Mouse (Mus musculus): ENCODE results near the gene Numbl. TPM values are rescaled to one million over a fixed set of nuclear protein-coding genes. Genes with fewer than 3 reads are reported as not detected.

Numbl gene
- total RNA-seq, 2 experiments from 2014 or later, result 2.0 TPM; not detected in 1

DNA sequence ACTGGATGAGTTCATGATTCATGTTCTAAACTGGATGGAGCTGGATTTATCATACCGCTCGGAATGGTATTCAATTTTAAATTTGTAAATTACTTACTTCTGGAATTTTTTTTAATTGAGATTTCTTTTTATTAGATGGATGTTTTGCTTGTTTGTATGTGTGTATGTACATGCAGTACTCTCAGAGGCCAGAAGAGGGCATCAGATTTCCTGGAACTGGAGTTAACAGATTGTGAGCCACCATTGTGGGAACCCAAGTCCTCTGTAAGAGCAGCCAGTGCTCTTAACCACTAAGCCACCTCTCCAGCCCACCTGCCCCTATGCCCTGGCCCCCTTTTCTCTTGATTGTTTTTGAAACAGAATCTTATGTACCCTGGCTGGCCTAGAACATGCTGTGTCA is 9.1 kb upstream of the Numbl start:
- no peak for ATAC-seq (replicated peaks; ENCODE audit: low FRiP score, poor library complexity, severe bottlenecking)

DNA sequence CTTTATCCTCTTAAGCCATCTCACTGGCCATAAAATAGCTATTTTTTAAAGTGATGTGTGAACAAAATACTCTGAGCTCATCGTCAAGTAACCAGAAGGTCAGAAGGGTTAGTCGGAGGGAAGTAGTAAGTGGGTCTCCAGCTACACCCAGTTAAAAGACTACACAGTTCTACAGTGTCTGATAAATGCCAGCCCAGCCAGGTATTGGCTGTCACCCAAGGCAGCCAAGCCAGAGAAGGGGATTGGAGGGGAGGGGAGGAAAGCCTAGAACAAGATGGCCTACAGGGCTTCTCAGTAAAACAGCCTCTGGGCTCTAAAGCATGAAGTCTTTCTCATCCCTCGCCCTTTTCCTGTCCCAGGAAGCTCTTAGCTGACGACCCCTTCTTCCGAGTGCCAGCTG is 8.3 kb upstream of the Numbl start:
- ATAC-seq (replicated peaks; ENCODE audit: low FRiP score, poor library complexity, severe bottlenecking), result no peak

DNA sequence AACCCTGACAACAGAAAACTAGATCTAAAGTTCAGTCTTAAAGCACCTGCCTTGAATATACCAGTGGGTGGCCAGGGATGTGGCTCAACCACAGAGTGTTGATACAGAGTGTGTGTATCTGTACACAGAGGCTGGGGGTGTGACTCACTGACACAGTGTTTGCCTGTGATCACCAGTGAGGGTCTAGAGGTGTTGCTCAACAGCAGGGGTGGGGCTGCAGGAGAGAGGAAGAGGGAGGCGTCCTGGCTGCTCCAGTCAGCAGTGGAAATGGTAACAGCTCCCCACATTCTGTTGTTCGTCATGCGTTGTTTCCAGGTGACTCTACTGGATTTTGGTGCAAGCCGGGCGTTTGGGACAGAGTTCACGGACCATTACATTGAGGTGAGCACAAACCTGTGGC is 6.3 kb upstream of the Numbl start:
- no peak for ATAC-seq (replicated peaks; ENCODE audit: low FRiP score, poor library complexity, severe bottlenecking)

DNA sequence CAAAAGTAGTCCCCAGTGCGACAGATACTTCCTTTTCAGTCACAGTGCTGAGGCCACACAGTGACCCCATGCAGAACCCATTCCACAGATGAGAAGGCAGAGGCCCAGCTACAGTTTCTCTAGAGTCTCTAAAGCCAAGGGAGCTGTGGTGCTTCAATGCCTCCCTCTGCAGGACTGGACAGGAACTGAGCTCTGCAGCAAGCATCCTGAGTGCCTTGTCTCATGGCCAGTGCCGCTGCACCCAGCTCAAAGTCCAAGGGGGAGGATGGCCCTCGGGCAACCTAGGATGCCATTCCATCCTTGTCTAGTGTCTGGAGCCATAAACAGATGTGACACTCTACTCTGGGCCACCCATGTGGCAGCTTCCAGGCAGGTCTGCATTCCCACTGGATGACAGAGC is 2.5 kb upstream of the Numbl start:
- no peak for ATAC-seq (replicated peaks; ENCODE audit: low FRiP score, poor library complexity, severe bottlenecking)

DNA sequence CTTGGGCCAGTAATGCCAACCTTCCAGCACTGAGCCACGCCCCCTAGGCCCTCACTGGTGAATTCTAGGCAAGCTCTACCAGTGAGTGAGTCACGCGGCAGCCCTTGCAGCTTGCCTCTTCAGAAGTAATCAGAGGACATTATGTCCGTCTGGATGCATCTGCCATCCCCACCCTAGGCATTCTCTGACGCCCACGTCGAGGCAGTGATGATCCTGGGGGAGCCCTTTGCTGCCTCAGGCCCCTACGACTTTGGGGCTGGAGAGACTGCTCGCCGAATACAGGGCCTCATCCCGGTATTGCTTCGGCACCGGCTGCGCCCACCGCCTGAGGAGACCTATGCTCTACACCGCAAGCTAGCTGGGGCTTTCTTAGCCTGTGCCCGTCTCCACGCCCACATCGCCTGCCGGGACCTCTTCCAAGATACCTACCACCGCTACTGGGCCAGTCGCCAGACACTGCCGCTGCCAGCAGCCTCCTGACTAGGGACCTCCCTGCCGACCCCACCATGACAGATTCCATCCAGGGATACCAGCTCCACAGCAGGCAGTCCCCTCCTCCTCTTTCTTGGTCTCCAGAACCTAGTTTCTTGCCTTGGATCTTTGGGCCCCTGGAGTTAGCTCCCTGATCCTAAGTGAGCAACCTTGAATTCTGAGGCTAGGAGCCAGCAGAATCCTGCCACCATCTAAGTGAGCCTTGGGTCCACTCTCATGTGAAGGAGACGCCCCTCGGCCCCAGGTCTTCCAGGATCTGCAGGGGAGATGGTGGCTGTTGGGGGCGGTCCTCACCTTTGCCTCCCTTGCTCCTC is 984 bp upstream of the Numbl start:
- ATAC-seq (replicated peaks; ENCODE audit: low FRiP score, poor library complexity, severe bottlenecking), result no peak

DNA sequence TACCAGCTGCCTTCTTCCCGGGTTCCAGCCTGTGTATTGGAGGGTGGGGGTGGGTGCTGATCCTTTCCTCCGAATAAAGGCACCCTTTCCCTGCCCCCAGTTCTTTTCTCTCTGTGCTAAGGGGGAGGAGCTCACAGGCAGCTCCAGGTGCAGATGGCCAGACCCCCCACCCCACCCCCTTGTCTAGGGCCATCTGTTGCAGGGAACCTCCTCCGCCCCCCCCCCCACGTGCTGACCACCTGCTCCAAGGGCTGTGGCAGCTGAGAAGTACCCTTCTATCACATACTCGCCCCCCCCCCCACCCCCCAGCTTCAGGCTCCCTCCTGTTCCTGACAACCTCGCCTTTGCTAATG is 405 bp upstream of the Numbl start:
- no peak for ATAC-seq (replicated peaks; ENCODE audit: low FRiP score, poor library complexity, severe bottlenecking)

DNA sequence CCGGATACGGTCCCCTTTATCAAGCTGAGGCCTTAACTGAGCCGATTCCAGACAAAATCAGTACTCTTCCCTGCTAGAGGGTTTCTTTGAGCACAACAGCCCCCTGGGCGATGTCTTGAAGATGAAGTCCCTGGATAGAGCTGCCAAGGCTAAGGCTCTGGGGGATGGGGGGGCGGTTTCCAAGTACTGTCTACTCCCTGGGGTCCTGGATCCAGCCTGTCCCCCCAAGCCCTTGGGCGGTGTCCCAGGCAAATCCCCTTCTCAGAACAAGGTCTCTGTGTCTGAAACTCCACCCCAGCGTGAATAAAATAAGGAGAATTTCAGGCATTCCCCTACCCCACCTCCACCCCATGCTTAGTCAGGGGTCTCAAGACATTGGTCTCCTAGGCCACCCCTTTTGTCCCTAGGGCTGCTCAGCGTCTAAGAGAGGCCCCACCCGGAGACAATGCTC is 1.1 kb downstream of the Numbl start:
- ATAC-seq (replicated peaks; ENCODE audit: low FRiP score, poor library complexity, severe bottlenecking), result no peak

DNA sequence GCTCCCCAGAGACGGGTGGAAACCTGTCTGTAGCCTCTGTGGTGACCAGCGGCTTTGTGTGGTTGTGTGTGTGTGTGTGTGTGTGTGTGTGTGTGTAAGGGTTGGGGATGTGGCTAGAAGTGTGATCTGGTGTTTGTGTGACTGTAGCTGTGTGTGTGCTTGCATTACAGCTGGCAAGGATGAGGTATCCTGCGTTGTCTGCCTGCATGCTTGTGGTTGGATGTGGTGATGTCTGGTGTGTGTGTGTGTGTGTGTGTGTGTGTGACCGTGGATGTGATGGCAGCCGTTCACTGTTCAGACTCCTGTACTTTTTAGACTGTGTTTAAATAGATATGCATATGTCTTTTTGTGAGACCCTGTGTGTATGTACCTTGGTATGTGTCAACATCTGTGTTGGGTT is 1.5 kb downstream of the Numbl start:
- no peak for ATAC-seq (replicated peaks; ENCODE audit: low FRiP score, poor library complexity, severe bottlenecking)

DNA sequence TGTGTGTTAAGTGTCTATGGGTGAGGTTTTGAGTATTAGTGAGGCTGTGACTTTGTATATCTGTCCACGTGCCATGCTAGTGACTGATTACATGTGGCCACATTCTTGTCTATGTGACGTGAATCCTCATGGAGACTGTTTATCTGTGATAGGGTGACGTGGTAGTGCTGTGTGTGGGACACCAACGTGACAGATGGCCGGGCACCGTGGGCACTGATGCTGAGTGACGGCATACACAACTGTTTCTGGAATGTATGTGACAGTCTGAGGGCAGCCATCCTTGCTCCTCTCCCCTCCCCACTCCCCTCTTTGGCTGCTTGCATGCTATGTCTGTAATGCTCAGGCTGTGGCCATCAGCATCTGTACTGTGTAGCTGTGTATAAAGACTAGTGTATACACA is 2.6 kb downstream of the Numbl start:
- no peak for ATAC-seq (replicated peaks; ENCODE audit: low FRiP score, poor library complexity, severe bottlenecking)

DNA sequence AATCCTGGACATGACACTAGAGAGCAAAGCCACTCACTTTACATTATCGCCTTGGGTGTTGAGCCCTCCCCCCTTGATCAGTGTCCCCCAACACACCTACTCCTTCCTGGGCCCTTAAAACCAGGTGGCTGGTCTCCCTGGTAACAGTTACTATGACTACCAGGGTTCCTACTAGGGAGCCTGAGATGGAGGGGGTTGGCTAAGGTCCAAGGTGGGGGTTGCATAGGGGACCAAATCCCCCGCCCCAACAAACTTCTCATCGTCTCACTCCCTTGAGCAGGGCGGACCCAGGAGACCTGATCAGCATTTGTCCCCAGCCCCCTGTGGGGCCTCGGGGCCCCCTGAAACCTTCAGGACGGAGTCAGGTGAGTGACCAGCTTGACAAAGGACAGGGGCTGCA is 3.7 kb downstream of the Numbl start:
- ATAC-seq (replicated peaks; ENCODE audit: low FRiP score, poor library complexity, severe bottlenecking), result no peak

DNA sequence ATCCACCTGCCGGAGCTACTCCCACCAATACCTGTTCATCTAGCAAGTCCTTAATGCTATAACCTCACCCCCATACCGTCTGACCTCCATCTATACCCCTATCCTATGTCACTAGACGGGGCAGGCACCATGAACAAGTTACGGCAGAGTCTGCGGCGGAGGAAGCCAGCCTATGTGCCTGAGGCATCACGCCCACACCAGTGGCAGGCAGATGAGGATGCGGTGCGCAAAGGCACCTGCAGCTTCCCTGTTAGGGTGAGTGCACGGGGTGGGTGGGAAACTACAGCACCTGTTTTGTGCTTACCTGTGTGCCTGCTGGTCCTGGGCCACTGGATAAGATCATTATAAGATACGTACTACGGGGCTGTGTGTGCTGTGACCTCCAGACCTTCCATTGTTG is 6.5 kb downstream of the Numbl start:
- no peak for ATAC-seq (replicated peaks; ENCODE audit: low FRiP score, poor library complexity, severe bottlenecking)

DNA sequence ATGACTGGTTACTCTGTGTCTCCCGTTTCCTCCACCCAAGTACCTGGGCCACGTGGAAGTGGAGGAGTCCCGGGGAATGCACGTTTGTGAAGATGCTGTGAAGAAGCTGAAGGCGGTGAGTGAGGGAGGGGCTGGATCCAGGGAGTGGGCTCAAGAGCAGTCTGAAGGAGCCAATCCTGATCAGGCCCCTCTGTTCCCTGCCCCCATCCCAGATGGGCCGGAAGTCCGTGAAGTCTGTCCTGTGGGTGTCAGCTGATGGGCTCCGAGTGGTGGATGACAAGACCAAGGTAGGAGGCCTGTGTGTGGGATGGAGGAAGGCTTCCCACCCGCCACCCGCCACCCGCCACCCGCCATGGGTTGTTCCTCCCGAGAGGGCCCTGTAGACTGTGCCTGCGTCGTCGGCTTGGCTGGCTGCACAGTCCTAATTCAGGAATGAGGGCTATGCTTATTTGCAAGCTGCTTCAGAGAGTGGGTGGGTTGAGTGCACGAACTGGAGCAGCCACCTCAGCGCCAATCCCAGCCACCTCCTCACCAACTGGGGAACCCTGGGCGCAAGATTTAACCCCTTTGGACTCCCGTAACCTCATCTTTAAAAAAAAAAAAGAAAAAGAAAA is 8.4 kb downstream of the Numbl start:
- ATAC-seq (replicated peaks; ENCODE audit: low FRiP score, poor library complexity, severe bottlenecking), result no peak

DNA sequence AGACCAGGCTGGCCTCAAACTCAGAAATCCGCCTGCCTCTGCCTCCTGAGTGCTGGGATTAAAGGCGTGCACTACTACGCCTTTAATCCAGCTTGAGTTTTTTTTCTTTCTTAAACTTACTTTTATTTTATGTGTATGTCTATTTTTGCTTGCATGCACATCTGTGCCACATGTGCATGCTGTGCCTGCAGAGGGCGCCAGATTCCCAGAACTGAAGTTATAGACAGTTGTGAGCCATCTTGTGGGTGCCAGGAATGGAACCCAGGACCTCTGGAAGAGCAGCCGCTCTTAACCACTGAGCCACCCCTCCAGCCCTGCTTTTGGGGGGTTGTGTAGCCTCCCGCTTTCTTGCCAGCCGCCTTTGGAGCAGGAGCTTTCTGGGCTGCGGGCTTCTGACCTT is 13.2 kb downstream of the Numbl start:
- ATAC-seq (replicated peaks; ENCODE audit: low FRiP score, poor library complexity, severe bottlenecking), result no peak

DNA sequence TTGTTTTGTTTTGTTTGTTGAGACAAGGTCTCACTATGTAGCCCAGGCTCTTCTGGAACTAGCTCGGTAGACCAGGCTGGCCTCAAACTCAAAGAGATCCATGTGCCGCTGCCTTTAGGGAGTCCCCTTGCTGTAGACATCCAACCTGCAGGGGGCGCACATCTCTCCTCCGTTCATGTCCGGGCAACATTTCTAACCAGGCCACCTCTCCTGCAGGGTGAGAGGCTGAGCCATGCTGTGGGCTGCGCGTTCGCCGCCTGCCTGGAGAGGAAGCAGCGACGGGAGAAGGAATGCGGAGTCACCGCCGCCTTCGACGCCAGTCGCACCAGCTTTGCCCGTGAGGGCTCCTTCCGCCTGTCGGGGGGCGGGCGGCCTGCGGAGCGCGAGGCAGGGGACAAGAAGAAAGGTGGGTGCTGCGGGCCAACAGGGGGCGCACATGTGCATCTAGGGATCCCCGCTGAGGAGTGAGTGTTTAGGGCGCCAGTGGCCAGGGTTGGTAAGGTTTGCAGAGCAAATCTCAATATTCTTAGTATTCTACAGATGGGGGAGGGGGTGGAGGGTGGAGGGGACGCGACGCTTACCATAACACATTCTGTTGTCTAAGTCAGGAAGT is 15.6 kb downstream of the Numbl start:
- ATAC-seq (replicated peaks; ENCODE audit: low FRiP score, poor library complexity, severe bottlenecking), result no peak

DNA sequence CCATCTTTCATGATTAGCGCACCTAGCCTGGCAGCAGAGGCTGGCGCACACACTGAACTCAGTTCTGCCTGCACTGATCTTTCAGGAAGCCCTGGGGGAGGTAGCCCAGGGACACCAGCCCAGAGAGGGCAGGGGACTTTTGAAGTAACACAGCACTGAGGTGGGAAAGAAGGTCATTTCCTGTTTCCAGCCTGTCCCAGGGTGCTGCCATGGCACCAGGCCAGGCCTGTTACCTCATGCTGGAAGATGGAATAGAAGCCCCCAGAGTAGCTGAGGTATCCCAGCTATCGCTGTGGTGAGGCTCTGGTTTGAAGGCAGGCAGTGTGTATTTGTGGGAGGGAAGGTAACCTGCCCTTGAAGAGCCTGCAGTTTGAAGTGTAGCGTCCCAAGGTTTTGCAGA is 16.7 kb downstream of the Numbl start:
- no peak for ATAC-seq (replicated peaks; ENCODE audit: low FRiP score, poor library complexity, severe bottlenecking)

DNA sequence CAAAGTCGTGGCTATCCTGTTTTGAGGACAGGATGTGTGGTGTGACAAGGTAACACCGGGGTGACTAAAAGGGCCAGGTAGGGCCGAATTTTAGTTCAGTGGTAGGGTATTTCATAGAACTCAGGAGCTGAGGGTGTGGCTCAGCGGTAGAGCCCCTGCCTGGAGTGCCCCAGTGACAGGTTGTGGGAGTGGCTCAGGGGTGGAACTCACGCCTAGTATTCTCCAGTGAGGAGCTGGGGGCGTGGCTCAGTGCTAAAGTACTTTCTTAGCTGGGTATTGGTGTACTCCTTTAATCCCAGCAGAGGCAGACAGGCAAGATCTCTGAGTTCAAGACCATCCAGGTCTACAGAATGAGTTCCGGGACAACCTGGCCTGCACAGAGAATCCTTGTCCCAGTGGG is 17.8 kb downstream of the Numbl start:
- ATAC-seq (replicated peaks; ENCODE audit: low FRiP score, poor library complexity, severe bottlenecking), result no peak

DNA sequence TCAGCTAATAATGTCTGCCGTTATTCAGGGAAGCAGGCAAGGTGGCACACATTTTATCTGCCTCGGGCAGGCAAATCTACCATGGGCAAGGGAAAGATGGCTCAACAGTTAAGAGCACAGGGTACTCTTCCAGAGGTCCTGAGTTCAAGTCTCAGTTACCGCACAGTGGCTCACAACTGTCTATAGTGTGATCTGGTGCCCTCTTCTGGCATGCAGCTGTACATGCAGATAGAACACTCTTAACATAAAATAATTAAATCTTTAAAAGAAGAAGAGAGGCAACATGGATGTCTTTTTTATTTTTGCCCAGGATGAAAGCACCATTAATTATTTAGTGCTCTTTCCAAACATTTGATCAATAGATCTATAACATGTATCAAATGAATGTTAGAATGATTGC is 19.0 kb downstream of the Numbl start:
- no peak for ATAC-seq (replicated peaks; ENCODE audit: low FRiP score, poor library complexity, severe bottlenecking)

DNA sequence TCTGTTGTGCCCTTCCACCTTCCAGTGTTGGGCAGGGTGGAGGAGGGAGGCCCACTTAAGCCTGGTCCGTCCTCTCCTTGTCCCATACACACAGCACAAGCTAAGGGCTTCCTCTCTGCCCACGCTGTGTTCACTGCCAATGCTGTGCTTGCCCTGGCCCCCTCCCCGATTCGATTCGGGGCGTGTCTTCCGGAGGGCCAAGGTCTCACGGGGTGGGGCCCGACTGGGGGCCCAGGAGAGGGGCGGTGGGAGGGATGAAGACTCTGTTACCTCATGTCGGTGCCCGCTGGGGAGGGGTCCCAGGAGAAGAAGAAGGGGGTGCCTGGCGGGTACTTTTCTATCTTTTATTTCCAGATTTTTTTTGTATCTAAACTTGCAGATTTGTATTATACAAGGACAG is 23.5 kb downstream of the Numbl start:
- ATAC-seq (replicated peaks; ENCODE audit: low FRiP score, poor library complexity, severe bottlenecking), result no peak

DNA sequence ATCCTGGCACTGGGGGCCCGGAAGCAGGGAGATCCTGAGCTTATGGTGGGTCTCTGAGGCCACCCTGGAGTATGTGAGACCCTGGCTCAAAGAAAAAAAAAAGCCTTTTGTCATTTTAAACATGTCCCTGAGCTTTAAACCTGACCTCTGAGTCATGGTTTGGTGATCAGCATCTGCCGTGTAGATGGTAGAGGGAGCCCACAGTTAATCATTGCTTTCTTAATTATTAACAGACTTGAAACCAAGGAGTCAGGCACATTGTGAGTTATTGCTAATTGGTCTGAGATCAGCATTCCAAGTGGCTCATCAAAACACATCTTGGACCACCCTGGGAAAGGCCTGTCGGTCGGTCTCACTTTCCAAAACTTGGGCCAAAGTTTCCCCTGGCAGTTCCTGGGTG is 24.0 kb downstream of the Numbl start:
- no peak for ATAC-seq (replicated peaks; ENCODE audit: low FRiP score, poor library complexity, severe bottlenecking)

DNA sequence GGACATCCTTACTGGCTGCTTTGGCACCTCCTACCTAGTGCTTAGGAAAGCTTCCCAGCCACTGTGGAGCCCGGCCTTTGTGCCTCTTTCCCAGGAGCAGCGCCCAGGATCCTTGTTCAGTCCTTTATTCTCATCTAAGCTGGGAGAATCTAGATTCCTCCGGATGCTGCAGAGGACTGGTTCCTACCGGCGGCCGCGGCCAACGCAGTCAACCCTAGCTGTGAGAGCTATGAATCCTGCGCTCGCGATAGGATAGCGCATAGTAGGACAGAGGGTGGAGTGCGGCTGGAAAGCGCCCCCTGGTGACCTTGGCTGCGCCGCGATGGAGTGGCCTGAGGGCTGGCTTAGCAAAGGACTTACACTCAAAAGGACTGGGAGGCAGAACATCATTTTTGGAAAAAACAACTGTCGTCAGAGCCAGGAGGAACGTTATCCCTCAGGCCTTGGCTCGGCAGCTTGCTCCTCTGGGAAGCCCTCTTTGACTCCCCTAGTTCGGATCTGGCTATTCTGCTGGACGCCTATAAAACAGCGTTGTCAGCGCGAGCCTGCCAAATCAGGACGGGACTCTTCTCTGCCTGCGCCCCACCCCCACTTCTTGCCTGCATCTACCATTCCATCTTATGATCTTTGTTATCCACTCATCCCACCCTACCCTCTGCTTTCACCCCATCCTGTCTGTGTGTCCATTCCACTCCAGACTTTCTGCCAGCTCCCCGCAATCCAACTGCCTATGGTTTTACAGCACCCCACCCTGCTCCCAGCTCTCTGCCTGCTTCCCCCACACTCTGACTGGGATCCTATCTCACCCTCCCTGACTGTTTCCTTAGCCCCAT is 26.8 kb downstream of the Numbl start:
- no peak for ATAC-seq (replicated peaks; ENCODE audit: low FRiP score, poor library complexity, severe bottlenecking)

DNA sequence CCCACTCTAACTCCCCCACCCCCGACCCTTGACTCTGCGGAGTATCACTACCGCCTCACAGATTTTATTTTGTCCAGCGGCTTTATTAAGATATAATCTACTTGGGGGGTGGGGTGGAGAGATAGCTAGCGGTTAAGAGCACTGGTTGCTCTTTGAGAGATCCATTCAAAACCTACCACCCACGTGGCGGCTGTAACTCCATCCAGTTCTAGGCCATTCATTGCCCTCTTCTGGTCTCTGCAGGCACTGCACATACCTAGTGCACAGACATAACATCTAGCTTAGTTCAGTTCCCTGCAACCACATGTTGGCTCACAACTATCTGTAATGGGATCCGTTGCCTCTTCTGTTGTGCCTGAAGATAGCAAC is 27.4 kb downstream of the Numbl start:
- ATAC-seq (replicated peaks; ENCODE audit: low FRiP score, poor library complexity, severe bottlenecking), result no peak

Measured in erythroid progenitor cell, adult 5-6 weeks (primary cell).